Comparison of ENCODE assay signal across 13 mouse cellular contexts in genomic region chr12:24614452-24615075, GRCm38 (mm10).
"Had no signal": no experiment of that assay in that cellular context is flagged by ENCODE, and none has a peak within 500 bp of the region (broad histone marks: within the 10 kb centered on the region; RNA-seq: fewer than 3 reads in every experiment).

No protein-coding gene starts in this region.

- H3K27me3 ChIP-seq: hindbrain, embryonic 12.5 days; limb, embryonic 12.5 days; midbrain, embryonic 12.5 days had no signal

- ATAC-seq: hindbrain, embryonic 16.5 days; inflammation-experienced regulatory T-cells, adult 6 months; liver, postnatal 0 days had no signal

- H3K36me3 ChIP-seq: hindbrain, embryonic 12.5 days; limb, embryonic 12.5 days; midbrain, embryonic 12.5 days had no signal

- H3K4me1 ChIP-seq: hindbrain, embryonic 12.5 days; limb, embryonic 12.5 days; midbrain, embryonic 12.5 days had no signal

- H3K9me3 ChIP-seq: hindbrain, embryonic 12.5 days; limb, embryonic 12.5 days; megakaryocyte, embryonic 14.5 days; midbrain, embryonic 12.5 days had no signal

- H3K27ac ChIP-seq: hindbrain, embryonic 12.5 days; layer of hippocampus, adult 2 months; limb, embryonic 12.5 days; macrophage; midbrain, embryonic 12.5 days had no signal

- H3K9ac ChIP-seq: hindbrain, embryonic 12.5 days; limb, embryonic 12.5 days; liver, postnatal 0 days; midbrain, embryonic 12.5 days had no signal

- DNase-seq: kidney, postnatal 10 days; kidney, postnatal 4 days; liver, postnatal 0 days; thymus, postnatal 4 days had no signal

- H3K4me2 ChIP-seq: hindbrain, embryonic 12.5 days; limb, embryonic 12.5 days; liver, embryonic 11.5 days; midbrain, embryonic 12.5 days had no signal

- H3K4me3 ChIP-seq: hindbrain, embryonic 12.5 days; layer of hippocampus, adult 2 months; limb, embryonic 12.5 days; megakaryocyte, embryonic 14.5 days; midbrain, embryonic 12.5 days had no signal
